Mouse (Mus musculus) embryo, embryonic 10.5 days (tissue): Measurements from ENCODE around the gene Frem2.

Experiments used
- DNase-seq: peaks from one replicate; pipeline ENCODE4 v3.0.0-alpha.2; 2015; ENCODE audit warnings: low spot score

The Frem2 gene

GRCm38 (mm10) chr3:53656878-53657561 lies at the start of gene Frem2:
TSS of gene Frem2 (minus strand) at chr3:53657355.
- peak; percentile 88 for DNase-seq

GRCm38 (mm10) chr3:53705992-53706495 lies 48.9 kb upstream of the Frem2 start:
- DNase-seq: no peak

DNA sequence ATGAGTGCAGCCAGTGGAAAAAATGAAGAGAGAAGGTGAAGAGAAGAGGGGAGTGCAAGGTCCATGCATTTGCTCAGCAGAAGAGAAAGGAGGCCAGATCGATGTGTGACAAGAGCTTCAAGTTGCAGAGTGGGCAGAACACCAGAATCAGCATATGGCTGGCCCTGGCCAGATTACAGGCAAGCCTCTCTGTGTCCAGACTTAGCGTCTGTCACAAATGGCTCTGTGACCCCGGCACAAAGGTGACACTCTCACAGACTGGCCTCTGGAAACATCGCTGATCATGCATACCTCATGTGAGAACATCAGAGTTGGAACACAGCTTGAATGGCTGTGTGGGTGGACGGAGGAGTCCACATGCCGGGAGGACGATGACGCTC lies 46.0 kb upstream of the Frem2 start:
- DNase-seq: no peak

DNA sequence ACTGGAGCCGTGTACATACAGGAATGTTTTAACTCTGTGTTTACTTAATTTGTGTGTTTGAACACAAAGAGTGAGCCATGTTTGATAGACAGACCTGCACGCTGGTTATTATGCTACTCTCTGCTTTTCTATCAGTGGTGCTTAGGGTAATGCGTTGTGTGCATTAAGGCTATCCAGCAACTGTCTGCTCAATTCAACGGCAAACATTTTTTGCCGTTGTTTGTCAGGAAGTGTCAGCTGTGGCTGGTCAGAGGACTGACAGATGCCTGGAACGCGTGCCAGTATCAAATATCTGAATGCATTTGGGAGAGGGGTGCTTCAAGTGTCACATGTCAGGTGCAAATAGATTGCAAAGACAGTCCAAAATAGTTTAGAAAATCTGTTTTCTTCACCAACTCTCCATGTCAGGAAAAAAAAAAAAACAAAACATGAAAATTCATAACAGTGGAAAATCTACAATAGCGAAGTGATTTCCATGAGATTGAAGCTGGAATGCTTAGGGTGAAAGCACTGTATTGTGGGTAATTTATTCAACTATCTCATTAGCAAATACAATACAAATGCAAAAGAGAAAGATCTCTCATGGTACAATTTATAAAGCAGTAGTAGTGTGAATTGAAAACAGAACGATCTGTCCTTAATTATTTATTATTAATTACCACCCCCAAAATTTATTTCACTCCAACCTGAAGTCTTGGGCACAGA lies 45.4 kb upstream of the Frem2 start:
- no peak for DNase-seq

DNA sequence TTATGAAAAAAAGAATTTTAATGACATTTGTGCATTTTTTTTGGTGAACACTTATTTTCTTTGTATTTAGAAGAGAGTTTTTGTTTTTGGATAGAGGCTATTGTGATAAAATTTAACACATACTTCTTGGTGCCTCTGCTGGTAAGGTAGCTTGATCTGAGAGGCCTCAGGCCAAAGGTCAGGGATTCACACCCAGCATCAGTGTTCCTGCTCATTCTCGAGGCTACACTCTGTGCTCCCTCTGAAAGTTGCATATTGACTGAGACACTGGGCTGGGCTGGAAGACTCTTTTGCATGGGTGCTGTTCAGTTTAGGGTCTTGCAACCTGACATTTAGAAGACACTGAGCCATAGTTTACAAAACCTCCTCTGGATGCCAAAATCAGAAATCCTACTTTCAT lies 44.8 kb upstream of the Frem2 start:
- no peak for DNase-seq

GRCm38 (mm10) chr3:53687776-53688175 lies 30.6 kb upstream of the Frem2 start:
- DNase-seq: no peak

DNA sequence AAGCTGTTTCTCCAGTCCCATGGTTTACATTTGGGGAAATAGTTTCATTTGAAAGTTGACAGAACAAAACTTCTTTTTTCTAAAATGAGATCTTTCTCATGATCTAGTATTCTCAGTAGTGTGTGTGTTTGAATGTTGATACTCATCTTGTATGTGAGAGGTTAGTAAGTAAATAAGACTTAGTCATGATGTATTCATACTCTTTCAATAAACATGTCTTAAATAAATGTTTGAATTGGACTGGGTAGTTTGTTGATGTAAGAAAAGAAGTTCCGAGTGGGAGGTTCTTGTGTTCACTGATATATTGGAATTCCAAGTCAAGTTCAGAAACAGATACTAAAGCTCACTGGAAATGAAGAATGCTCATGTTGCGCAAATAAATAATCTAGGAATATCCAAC lies 25.1 kb upstream of the Frem2 start:
- DNase-seq: no peak

- no peak for DNase-seq
These were observed 23.7 kb upstream of the Frem2 start for GRCm38 (mm10) chr3:53680816-53681215.

GRCm38 (mm10) chr3:53674225-53674624 lies 17.1 kb upstream of the Frem2 start:
- DNase-seq: peak; percentile 76

- no peak for DNase-seq
These were observed 12.6 kb upstream of the Frem2 start for GRCm38 (mm10) chr3:53669736-53670135.

DNA sequence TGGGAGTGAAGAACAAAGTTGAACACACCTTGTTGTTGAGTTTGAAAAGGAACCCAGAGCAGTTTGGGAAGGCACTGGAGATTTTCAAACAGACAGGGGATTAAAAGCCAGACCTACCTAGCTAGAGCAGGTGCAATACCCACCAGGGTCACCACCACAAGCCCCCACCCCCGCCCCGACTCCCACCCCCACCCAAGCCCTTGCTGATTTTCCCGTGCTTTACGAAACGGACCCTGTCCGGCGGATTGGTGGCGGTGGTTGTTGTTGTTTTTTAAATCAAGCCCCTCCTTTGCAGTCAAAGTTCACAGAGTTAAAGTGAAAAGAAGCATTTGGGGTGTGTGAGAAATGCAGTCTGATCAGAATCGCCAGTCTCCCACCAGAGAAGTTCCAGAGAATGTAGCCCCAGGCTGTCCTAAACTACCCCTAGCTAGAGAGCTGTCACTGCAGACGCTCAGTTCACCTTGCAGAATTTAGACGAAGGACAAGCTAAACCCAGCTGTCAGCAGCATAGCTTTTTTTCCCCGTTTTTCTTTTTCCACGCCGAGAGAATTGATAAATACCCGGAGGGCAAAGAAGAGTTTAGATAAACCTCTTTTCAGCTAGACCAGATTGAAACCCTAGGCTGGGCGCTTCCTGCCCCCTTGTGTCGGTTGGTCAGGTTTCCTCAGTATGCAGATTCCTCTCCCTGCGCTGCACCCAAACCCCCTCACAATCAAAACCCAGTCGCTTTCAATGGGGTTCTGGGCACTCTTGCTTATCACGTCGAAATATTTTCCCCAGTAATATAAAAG lies 784 bp upstream of the Frem2 start:
- DNase-seq: peak; percentile 76

GRCm38 (mm10) chr3:53656328-53656877 lies 752 bp downstream of the Frem2 start:
- DNase-seq: peak; percentile 41

GRCm38 (mm10) chr3:53655343-53655742 lies 1.8 kb downstream of the Frem2 start:
- DNase-seq: no peak

DNA sequence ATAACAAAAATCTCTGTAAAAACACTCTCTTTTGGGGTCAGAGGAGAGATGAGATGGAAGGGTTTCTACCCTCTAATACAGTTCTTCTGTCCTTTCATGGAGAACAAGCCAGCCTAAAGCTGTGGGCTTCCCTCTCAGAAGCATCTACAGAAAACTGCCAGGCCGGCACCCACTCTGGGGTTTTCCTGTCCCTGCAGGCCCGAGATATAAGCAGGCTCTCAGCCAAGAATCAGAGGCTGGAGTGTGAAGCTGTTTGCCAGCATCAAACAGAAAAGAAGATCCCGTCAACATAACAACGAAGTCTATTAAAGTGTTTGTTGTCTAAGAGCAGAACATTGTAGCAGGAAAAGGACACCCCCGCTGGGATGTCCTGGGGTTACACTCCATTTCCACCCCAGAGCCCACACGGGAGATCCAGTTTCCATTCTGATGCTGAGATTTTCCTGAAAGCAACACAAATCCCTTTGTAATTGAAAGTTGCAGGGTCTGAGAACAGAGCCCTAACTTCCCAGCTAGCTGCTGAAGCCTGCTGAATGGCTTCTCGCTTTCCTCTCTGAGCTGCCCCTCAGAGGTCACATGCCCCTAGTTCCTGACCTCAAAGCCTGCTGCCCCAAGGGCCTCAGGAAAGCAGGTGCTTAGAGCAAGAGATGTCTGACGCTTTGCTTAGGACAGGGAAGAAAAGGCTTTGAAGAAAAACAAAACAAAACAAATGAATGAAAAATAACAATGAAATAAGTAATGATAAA lies 7.0 kb downstream of the Frem2 start:
- peak; percentile 76 for DNase-seq

GRCm38 (mm10) chr3:53649425-53649824 lies 7.7 kb downstream of the Frem2 start:
- peak; percentile 32 for DNase-seq

DNA sequence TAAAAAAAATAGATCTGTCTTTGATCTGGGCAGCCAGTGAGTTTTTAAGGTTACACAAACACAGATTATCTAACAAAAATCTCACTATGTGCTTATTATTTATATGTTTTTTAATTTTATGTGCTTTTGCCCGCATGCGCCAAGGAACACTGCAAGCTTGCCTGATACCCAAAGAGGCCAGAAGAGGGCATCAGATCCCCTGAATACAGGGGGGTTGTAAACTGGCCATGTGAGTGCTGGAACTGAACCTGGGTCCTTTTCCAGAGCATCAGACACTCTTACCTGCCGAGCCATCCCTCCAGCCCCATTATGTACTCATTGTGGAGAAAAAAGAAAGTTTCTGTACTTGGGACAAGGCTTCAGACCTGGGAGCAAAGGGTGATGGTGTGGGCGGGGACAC lies 8.3 kb downstream of the Frem2 start:
- DNase-seq: no peak

GRCm38 (mm10) chr3:53635948-53636347 lies 21.2 kb downstream of the Frem2 start:
- no peak for DNase-seq

DNA sequence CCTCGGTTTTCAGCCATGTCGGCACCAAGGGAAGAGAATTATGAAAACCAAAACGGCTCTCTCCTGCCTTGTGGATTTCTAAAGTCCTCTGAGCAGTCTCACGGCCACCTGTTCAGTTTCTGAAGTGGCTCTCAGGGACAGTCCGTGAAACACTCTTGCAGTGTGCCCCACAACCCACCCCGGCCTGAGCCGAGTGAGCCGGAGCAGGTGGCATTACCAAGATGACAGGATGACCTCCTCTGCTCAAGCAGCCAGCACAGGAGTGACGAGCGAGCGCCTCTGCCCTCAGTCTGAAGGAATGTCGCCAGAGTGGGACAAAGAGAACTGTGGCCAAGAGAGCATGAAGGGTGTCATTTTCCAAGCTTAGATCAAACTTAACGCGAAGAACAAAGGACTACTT lies 26.0 kb downstream of the Frem2 start:
- no peak for DNase-seq

DNA sequence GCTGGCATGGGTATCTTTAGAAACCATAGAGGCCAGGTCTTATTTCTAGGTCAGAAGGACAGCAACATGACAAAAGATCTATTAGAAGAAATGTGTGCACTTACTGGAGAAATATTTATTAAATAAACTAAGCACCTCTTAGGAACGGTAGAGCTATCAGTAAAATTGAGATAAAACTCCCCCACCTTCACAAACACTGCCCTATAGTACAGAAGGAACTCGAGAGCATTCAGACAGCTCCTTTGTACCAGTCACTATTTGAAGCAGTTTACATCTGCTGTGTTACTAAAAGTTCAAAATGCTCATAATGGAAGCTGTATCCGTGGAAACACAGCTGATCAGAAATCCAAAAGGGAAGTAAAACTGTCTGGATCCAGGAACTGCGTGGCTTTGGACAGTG lies 26.5 kb downstream of the Frem2 start:
- DNase-seq: no peak

DNA sequence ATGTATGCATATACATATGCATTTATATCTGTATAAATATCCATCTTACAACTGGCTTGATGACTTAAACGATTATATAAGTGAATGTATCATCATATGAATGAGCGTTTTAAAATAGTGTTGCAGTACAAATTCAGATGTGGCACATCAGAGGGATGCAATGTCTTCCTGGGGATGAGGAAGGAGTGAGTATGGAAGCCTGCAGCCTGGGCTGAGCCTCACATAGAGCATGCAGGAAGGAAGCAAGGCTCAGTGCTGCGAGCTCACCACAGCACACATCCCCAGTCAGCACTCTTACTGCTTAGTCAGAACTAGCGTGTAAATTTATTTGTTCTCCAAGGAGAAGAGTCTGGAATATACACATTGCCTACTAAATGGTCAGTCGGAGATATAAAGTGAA lies 27.2 kb downstream of the Frem2 start:
- no peak for DNase-seq

DNA sequence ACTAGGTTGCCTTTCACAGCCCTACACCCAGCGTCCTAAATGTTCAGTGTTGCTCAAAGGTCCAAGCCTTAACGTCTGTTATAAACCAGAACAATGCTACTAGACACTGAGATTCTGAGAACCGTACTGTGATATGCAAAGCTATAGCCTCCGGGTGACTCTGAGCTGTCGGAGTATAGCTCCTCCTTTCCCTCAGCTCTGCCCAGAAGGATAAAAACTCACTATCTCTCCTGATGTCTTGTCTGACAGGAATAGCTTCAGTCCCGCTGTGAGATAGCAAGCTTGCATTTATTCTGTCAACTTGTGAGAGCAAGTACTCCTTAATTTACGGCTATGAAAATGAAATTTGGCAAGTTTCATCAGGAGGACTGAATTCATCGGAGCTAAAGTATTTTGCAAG lies 33.9 kb downstream of the Frem2 start:
- no peak for DNase-seq

GRCm38 (mm10) chr3:53620978-53621377 lies 36.2 kb downstream of the Frem2 start:
- no peak for DNase-seq
